Mouse (Mus musculus) forebrain, embryonic 14.5 days (tissue): ENCODE results near the gene Lyl1. TPM values are rescaled to one million over a fixed set of nuclear protein-coding genes. Genes with fewer than 3 reads are reported as not detected.

Experiments
- ATAC-seq: fragments of 200-750 bp; cut with Nextera tagmentation; 2 replicates; pipeline ENCODE4 v1.8.0; 2017; ENCODE audit warnings: mild to moderate bottlenecking, moderate library complexity
- DNase-seq: peaks from one replicate; pipeline ENCODE4 v3.0.0-alpha.2; 2015; ENCODE audit warnings: low spot score
- H3K27ac ChIP-seq: fragments of 300-500 bp; sonication (generic); 2 replicates; pipeline ENCODE4 v1.5.1; 2014; ENCODE audit warnings: low read depth, mild to moderate bottlenecking, control low read depth, low read length, moderate library complexity
- H3K27me3 ChIP-seq: fragments of 300-500 bp; sonication (generic); replicated peaks from 2 replicates; pipeline ENCODE4 v1.6.1; 2014; ENCODE audit warnings: low read length, control low read depth, mixed read lengths; ENCODE audit not compliant: control insufficient read depth, insufficient read depth
- H3K36me3 ChIP-seq: fragments of 300-500 bp; sonication (generic); 2 replicates; pipeline ENCODE4 v1.6.1; 2014; ENCODE audit warnings: low read length, control low read depth; ENCODE audit not compliant: control insufficient read depth, insufficient read depth
- H3K4me1 ChIP-seq: fragments of 300-500 bp; sonication (generic); 2 replicates; pipeline ENCODE4 v1.6.1; 2014; ENCODE audit warnings: antibody characterized with exemption, low read length, control low read depth; ENCODE audit not compliant: control insufficient read depth, insufficient read depth
- H3K4me2 ChIP-seq: fragments of 300-500 bp; sonication (generic); 2 replicates; pipeline ENCODE4 v1.6.1; 2014; ENCODE audit warnings: mild to moderate bottlenecking, control low read depth, low read length
- H3K4me3 ChIP-seq: fragments of 300-500 bp; sonication (generic); 2 replicates; pipeline ENCODE4 v1.5.1; 2014; ENCODE audit warnings: low read depth, low read length, control low read depth
- H3K9ac ChIP-seq: fragments of 300-500 bp; sonication (generic); 2 replicates; pipeline ENCODE4 v1.6.1; 2014; ENCODE audit warnings: mild to moderate bottlenecking, low read length, control low read depth, moderate library complexity
- H3K9me3 ChIP-seq: fragments of 300-500 bp; sonication (generic); replicated peaks from 2 replicates; pipeline ENCODE4 v1.6.1; 2016; ENCODE audit warnings: low read length, control low read depth, mixed read lengths; ENCODE audit not compliant: control insufficient read depth
- WGBS: fragments of 180-500 bp; shearing (Covaris S2); extraction: QIAGEN DNeasy Blood & Tissue Kit; methylation state at CpG from one replicate; pipeline ENCODE4 v1.1.7; 2014; 5-methylcytosine and 5-hydroxymethylcytosine counted together
- polyA plus RNA-seq: library from polyadenylated mRNA; unstranded; fragments of >200 nt; fragmentation: Nextera tagmentation; extraction: Ambion mirVana; gene quantifications from 2 replicates; pipeline ENCODE4 v1.2.1, GENCODE M21; 2014

The Lyl1 gene
- polyA plus RNA-seq = 2.9 and 3.8 TPM in 2 replicates

- Histone ChIP-seq H3K4me1 (peaks cover 12% of the 10 kb centered on the region), H3K9me3 (no peaks in the 10 kb centered on the region), H3K4me2 (peak within 1 kb of the TSS; percentile 7; the same call in 1 of the 2 replicates), H3K9ac (peak within 1 kb of the TSS; percentile 40; the same call in 1 of the 2 replicates), H3K27me3 (peaks cover 29% of the 10 kb centered on the region), H3K4me3 (no peak within 1 kb of the TSS), H3K27ac (peak within 1 kb of the TSS; percentile 58; the same call in 1 of the 2 replicates), H3K36me3 (peaks cover 38% of the 10 kb centered on the region)
- ATAC-seq (no peak), DNase-seq (no peak)
- 14% methylated on average over 34 of the region's 34 CpGs for WGBS
Measured at GRCm38 (mm10) chr8:84700941-84701911, at the start of gene Lyl1. TSS of gene Lyl1 (plus strand) at chr8:84701457.

GRCm38 (mm10) chr8:84653092-84653631 is 48.1 kb upstream of the Lyl1 start:
- H3K4me1 ChIP-seq = peaks cover 20% of the 10 kb centered on the region
- no peak overlapping the region for H3K4me3 ChIP-seq
- 73% methylated on average over 9 of the region's 9 CpGs for WGBS
- no peaks in the 10 kb centered on the region for H3K27me3 ChIP-seq
- no peaks in the 10 kb centered on the region for H3K9me3 ChIP-seq
- H3K9ac ChIP-seq = no peak overlapping the region
- DNase-seq (no peak), ATAC-seq (no peak)
- no peaks in the 10 kb centered on the region for H3K36me3 ChIP-seq
- no peak overlapping the region for H3K4me2 ChIP-seq
- H3K27ac ChIP-seq = no peak overlapping the region

DNA sequence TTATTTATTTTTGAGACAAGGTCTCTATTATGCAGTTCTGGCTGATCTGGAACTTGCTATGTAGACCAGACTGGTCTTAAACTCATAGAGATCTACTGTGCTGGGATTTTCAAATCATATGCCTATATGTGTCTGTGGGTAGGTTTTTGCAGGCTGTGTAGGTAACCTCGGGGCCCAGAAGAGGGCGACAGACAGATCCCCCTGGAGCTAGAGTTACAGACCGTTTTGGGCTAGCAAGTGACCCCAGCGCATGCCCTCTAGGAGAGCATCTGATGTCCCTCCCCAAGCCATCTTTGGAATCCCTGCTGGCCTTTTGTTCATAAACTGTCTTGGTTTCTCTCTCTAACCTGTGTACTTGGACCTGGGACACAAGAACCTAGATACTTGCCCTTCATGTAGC is 46.7 kb upstream of the Lyl1 start:
- ATAC-seq = no peak
- no peak overlapping the region for H3K4me2 ChIP-seq
- no peaks in the 10 kb centered on the region for H3K9me3 ChIP-seq
- no peak for DNase-seq
- H3K36me3 ChIP-seq = no peaks in the 10 kb centered on the region
- no peak overlapping the region for H3K4me3 ChIP-seq
- no peak overlapping the region for H3K27ac ChIP-seq
- no peak overlapping the region for H3K9ac ChIP-seq
- H3K4me1 ChIP-seq = peaks cover 20% of the 10 kb centered on the region
- WGBS = 40% methylated on average over 4 of the region's 4 CpGs
- no peaks in the 10 kb centered on the region for H3K27me3 ChIP-seq

GRCm38 (mm10) chr8:84655336-84656190 is 45.7 kb upstream of the Lyl1 start:
- Histone ChIP-seq H3K36me3 (no peaks in the 10 kb centered on the region), H3K27me3 (no peaks in the 10 kb centered on the region), H3K9ac (peak overlapping the region; percentile 54), H3K4me2 (peak overlapping the region; percentile 51), H3K4me1 (peaks cover 28% of the 10 kb centered on the region), H3K9me3 (no peaks in the 10 kb centered on the region), H3K27ac (peak overlapping the region; percentile 63), H3K4me3 (peak overlapping the region; percentile 17)
- DNase-seq (peak; percentile 75), ATAC-seq (peak; percentile 71)
- 1% methylated on average over 15 of the region's 15 CpGs for WGBS

DNA sequence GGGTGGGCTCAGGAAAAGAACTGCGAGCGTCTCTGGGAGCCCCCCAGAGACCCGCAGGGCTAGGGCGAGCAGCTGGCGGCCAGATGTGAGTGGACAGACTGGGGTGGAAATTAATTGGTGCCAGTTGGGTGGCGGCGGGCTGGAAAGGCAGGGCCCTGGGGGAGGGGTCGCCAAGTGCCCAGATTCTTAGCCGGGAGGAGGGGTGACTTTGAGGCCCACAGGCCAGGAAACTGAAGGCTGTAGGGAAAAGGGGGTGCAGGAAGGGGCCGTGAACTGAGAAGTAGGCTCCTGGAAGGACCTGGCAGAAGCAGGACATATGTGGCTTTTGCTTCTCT is 45.1 kb upstream of the Lyl1 start:
- DNase-seq (peak; percentile 23), ATAC-seq (no peak)
- peaks cover 32% of the 10 kb centered on the region for H3K4me1 ChIP-seq
- no peaks in the 10 kb centered on the region for H3K27me3 ChIP-seq
- peak overlapping the region; percentile 54 for H3K9ac ChIP-seq
- no peaks in the 10 kb centered on the region for H3K36me3 ChIP-seq
- peak overlapping the region; percentile 51 for H3K4me2 ChIP-seq
- H3K27ac ChIP-seq = peak overlapping the region; percentile 63
- peak overlapping the region; percentile 17 for H3K4me3 ChIP-seq
- WGBS = 4% methylated on average over 10 of the region's 10 CpGs
- H3K9me3 ChIP-seq = no peaks in the 10 kb centered on the region

DNA sequence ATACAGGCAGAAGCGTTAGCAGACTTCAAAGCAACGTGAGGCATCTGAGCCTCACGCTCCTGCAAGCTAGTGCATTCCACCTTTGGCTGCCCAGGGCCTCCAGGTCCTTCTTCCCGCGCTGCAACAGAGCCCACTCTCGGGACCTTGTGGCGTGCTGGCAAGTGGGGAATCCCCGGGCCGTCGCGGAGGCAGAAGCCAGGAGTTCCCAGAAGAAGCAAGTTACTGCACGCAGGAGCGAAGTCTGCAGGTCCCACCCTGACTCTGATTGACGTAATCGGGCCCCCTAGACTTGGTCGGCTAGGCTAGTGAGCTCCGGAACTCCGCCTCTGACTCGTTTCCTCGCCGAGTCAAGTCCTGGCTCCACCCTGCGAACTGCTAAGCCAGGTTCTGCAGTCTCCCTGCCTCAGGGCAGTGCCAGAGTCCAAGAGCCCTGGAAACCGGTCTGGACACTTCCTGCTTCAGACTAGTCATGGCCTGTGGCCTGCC is 44.6 kb upstream of the Lyl1 start:
- peak overlapping the region; percentile 17 for H3K4me3 ChIP-seq
- peaks cover 37% of the 10 kb centered on the region for H3K4me1 ChIP-seq
- ATAC-seq = no peak
- H3K27me3 ChIP-seq = no peaks in the 10 kb centered on the region
- peak overlapping the region; percentile 51 for H3K4me2 ChIP-seq
- no peaks in the 10 kb centered on the region for H3K9me3 ChIP-seq
- DNase-seq = peak; percentile 37
- H3K27ac ChIP-seq = peak overlapping the region; percentile 63; the same call in 1 of the 2 replicates
- H3K9ac ChIP-seq = peak overlapping the region; percentile 54
- 4% methylated on average over 23 of the region's 23 CpGs for WGBS
- H3K36me3 ChIP-seq = no peaks in the 10 kb centered on the region

DNA sequence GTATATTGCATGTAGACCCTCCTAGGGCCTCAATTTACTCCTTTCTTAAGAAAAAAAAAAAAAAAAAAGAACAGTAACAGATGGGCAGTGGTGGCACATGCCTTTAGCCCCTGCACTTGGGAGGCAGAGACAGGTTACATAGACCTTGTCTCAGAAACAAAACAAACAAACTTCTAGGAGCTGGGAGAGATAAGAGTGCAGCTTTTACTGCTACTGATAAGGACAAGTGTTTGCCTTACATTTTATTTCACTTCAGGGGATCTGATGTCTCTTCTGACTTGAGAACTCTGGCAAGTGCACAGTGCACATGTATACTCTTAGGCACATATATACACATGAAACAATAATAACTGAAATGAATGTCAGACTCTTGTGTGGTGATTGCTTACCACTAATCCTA is 44.1 kb upstream of the Lyl1 start:
- Histone ChIP-seq H3K9ac (no peak overlapping the region), H3K27ac (peak overlapping the region; percentile 63; the same call in 1 of the 2 replicates), H3K36me3 (no peaks in the 10 kb centered on the region), H3K4me1 (peaks cover 39% of the 10 kb centered on the region), H3K9me3 (no peaks in the 10 kb centered on the region), H3K27me3 (no peaks in the 10 kb centered on the region), H3K4me3 (no peak overlapping the region), H3K4me2 (no peak overlapping the region)
- ATAC-seq = no peak
- no peak for DNase-seq

- no peak overlapping the region for H3K9ac ChIP-seq
- H3K4me2 ChIP-seq = no peak overlapping the region
- H3K4me3 ChIP-seq = no peak overlapping the region
- WGBS = 35% methylated on average over 4 of the region's 4 CpGs
- H3K4me1 ChIP-seq = peaks cover 39% of the 10 kb centered on the region
- no peaks in the 10 kb centered on the region for H3K36me3 ChIP-seq
- DNase-seq (no peak), ATAC-seq (no peak)
- H3K9me3 ChIP-seq = no peaks in the 10 kb centered on the region
- H3K27me3 ChIP-seq = no peaks in the 10 kb centered on the region
- no peak overlapping the region; the same call in 1 of the 2 replicates for H3K27ac ChIP-seq
Measured at GRCm38 (mm10) chr8:84657680-84658079, 43.6 kb upstream of the Lyl1 start.
